Comparison of ENCODE assay signal across 8 mouse cellular contexts in the genomic region with DNA sequence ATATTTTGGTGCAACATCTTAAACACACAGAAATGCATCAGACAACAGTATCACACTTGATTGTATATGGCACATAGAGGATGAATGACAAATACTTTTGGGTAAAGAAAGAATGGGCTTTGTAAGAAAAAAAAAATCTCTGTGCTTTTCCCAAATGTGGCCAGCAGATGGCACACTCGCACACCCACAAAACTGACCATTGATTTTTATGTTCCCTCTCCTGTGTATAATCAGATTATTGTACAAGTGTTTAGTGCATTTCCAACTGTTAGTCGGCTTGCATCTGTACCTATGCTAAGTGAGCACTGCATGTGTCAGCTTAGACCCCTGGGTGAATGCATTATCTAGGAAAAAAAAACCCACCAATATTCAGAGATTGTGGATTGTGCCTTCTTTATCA. TPM values are rescaled to one million over a fixed set of nuclear protein-coding genes. Genes with fewer than 3 reads are reported as not detected.
A peak's percentile ranks its signal among the peaks of the same experiment; 100 is the strongest.
DNase-seq lines count a peak whose midpoint lies in the region; ATAC-seq and TF ChIP-seq lines count a peak whose summit lies in the region.

No protein-coding gene starts in this region.

- no peak overlapping the region for H3K27ac ChIP-seq in liver, postnatal 0 days (ENCODE audit: low read depth)
- no peak overlapping the region for H3K27ac ChIP-seq in forebrain, embryonic 16.5 days (ENCODE audit: low read length)

- TF ChIP-seq CTCF in liver, postnatal 0 days (IDR thresholded peaks at IDR 0.05; ENCODE audit: low read depth) = peak; percentile 70

- WGBS in liver, postnatal 0 days (ENCODE audit: insufficient replicate concordance) = 5% methylated on average over 2 of the region's 2 CpGs
- WGBS in forebrain, embryonic 16.5 days = 0% methylated on average over 2 of the region's 2 CpGs

- no peaks in the 10 kb centered on the region for H3K27me3 ChIP-seq in liver, postnatal 0 days (ENCODE audit: insufficient read depth, low read length)
- H3K27me3 ChIP-seq in forebrain, embryonic 16.5 days (replicated peaks; ENCODE audit: control insufficient read depth, insufficient read depth, low read length) = no peaks in the 10 kb centered on the region

- no peaks in the 10 kb centered on the region for H3K4me1 ChIP-seq in liver, postnatal 0 days (ENCODE audit: insufficient read depth)
- no peaks in the 10 kb centered on the region for H3K4me1 ChIP-seq in forebrain, embryonic 16.5 days (replicated peaks; ENCODE audit: control insufficient read depth, insufficient read depth, low read length)

- ATAC-seq in cerebellum, adult (ENCODE audit: insufficient number of reproducible peaks, low FRiP score, low TSS enrichment) = peak; percentile 66; the same call in 1 of the 2 replicates
- no peak for ATAC-seq in liver, postnatal 0 days
- ATAC-seq in forebrain, embryonic 16.5 days = 0 out of 2 replicates have a peak, but pooled peaks have one; percentile 43

- no peak for TF ChIP-seq EP300 in liver, postnatal 0 days (IDR thresholded peaks at IDR 0.05; ENCODE audit: low read depth)

- DNase-seq in cerebellum, adult 11-12 months = no peak
- DNase-seq in liver, postnatal 0 days = peak; percentile 29
- DNase-seq in liver = no peak
- peak; percentile 60 for DNase-seq in brain, adult 2 months (ENCODE audit: low read depth, low spot score)
- DNase-seq in naive thymus-derived CD4-positive, alpha-beta T cell, adult 2 months (ENCODE audit: low read depth) = peak; percentile 11
- DNase-seq in urinary bladder, postnatal 10 days (ENCODE audit: low spot score) = no peak

- H3K4me3 ChIP-seq in liver, postnatal 0 days (ENCODE audit: low read depth, low read length) = no peak overlapping the region
- H3K4me3 ChIP-seq in forebrain, embryonic 16.5 days (replicated peaks; ENCODE audit: low read length) = no peak overlapping the region

- H3K4me2 ChIP-seq in liver, postnatal 0 days (ENCODE audit: low read depth, low read length) = no peak overlapping the region
- no peak overlapping the region for H3K4me2 ChIP-seq in forebrain, embryonic 16.5 days (ENCODE audit: low read length)

- no peak overlapping the region for H3K9ac ChIP-seq in liver, postnatal 0 days (replicated peaks)
- H3K9ac ChIP-seq in forebrain, embryonic 16.5 days (replicated peaks; ENCODE audit: low read depth, low read length) = no peak overlapping the region

- no peaks in the 10 kb centered on the region for H3K36me3 ChIP-seq in liver, postnatal 0 days (replicated peaks; ENCODE audit: insufficient read depth, low read length)
- H3K36me3 ChIP-seq in forebrain, embryonic 16.5 days (ENCODE audit: control insufficient read depth, insufficient read depth) = no peaks in the 10 kb centered on the region

- no peaks in the 10 kb centered on the region for H3K9me3 ChIP-seq in liver, postnatal 0 days (ENCODE audit: low read length)
- H3K9me3 ChIP-seq in forebrain, embryonic 16.5 days (ENCODE audit: control insufficient read depth, low read length) = no peaks in the 10 kb centered on the region

RNA-seq across cellular contexts. Expression of gene Fmo9, which starts 56.4 kb away (rescaled TPM):
- not detected in 2 replicates for polyA plus RNA-seq in liver, postnatal 0 days (2015; fragmentation: Nextera tagmentation; extraction: Ambion mirVana)
- not detected in 2 replicates for polyA plus RNA-seq in forebrain, embryonic 16.5 days (2015; fragmentation: Nextera tagmentation; extraction: Ambion mirVana)

Comparison
In these comparisons a context has a peak if more than half of its experiments do, and no peak if none do; other contexts are left out.
1. DNase-seq: peak in liver, postnatal 0 days (single experiment), brain, adult 2 months (single experiment) and naive thymus-derived CD4-positive, alpha-beta T cell, adult 2 months (single experiment); none in cerebellum, adult 11-12 months (single experiment), liver (single experiment) and urinary bladder, postnatal 10 days (single experiment).